ENCODE assay signal across 20 mouse cellular contexts in the genomic region with DNA sequence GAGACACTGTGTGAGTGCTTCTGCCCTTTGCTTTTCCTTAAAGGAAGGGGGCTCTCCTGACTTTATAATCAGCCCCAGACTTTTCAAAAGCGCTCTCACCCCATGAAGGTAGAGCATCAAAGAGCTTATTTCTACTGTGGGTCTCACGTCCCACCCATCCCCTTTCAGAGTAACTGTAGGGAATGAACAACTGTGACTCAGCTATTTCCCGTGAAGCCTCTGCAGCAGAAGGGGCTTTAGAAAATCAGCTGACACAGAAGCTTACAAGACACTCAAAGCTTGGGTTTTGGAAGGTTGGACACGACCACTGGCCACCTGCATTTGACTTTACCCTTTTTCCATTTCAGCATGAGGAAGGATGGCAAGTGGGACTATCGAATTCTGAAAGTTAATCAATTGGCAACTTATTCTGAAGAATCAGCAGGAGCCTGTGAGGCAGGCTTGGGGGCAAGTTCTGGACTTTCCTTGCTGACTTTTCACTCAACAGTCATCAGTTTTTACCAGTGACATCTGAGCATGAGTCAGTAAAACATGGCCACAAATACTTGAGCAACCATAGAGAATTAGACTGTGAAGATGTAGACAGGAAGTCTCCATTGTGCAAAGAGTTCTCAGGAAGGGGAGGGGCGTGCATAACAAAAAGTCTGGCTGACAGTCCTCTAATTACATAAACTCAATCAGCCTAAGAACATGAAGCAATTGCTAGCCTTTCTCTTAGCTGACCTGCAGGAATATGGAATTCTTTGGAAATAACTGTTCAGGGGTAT. TPM values are rescaled to one million over a fixed set of nuclear protein-coding genes. Genes with fewer than 3 reads are reported as not detected.
A peak's percentile ranks its signal among the peaks of the same experiment; 100 is the strongest.
DNase-seq lines count a peak whose midpoint lies in the region; ATAC-seq and TF ChIP-seq lines count a peak whose summit lies in the region.
"Had no signal": no experiment of that assay in that cellular context is flagged by ENCODE, and none has a peak within 500 bp of the region (broad histone marks: within the 10 kb centered on the region; RNA-seq: fewer than 3 reads in every experiment).

No protein-coding gene starts in this region.

- no peak for ATAC-seq in stomach, postnatal 0 days (ENCODE audit: low FRiP score, low TSS enrichment)
- ATAC-seq: intestine, postnatal 0 days had no signal

- H3K9ac ChIP-seq in ES-E14 (ENCODE audit: insufficient read depth, low read depth, low read length, poor library complexity, severe bottlenecking): no peak overlapping the region
- H3K9ac ChIP-seq in stomach, postnatal 0 days (ENCODE audit: low read length): no peak overlapping the region
- H3K9ac ChIP-seq: embryonic facial prominence, embryonic 13.5 days; hindbrain, embryonic 13.5 days; liver, embryonic 15.5 days; neural tube, embryonic 12.5 days; stomach, embryonic 15.5 days had no signal

- DNase-seq in lung, postnatal 25 days (ENCODE audit: low spot score): peak; percentile 18
- no peak for DNase-seq in lung, adult 18-20 months
- no peak for DNase-seq in ES-E14 (ENCODE audit: low read depth, low spot score)
- DNase-seq in fibroblast of lung, adult 2 months (ENCODE audit: low read depth): peak; percentile 51
- DNase-seq in stomach, postnatal 0 days (ENCODE audit: low spot score): peak; percentile 9
- DNase-seq in kidney, adult 8-10 months: no peak
- no peak for DNase-seq in frontal cortex, adult 2 months (ENCODE audit: extremely low spot score in 1 of 2, low spot score in 1 of 2)
- DNase-seq in spleen, adult 18-20 months: no peak
- DNase-seq: adrenal gland, postnatal 14 days; cerebellum, postnatal 36 days; heart, adult 11 months; kidney, postnatal 36 days; left cerebral cortex, postnatal 4 days had no signal

- no peaks in the 10 kb centered on the region for H3K9me3 ChIP-seq in ES-E14 (ENCODE audit: control insufficient read depth, insufficient read depth, low read depth, low read length)
- no peaks in the 10 kb centered on the region for H3K9me3 ChIP-seq in stomach, postnatal 0 days (ENCODE audit: control insufficient read depth, low read length)
- H3K9me3 ChIP-seq: embryonic facial prominence, embryonic 13.5 days; hindbrain, embryonic 13.5 days; liver, embryonic 15.5 days; megakaryocyte, embryonic 14.5 days; neural tube, embryonic 12.5 days; stomach, embryonic 15.5 days had no signal

- no peak overlapping the region for H3K27ac ChIP-seq in ES-E14 (ENCODE audit: insufficient read depth, low read depth, low read length, poor library complexity, severe bottlenecking)
- H3K27ac ChIP-seq in stomach, postnatal 0 days (replicated peaks): no peak overlapping the region
- H3K27ac ChIP-seq: embryonic facial prominence, embryonic 13.5 days; hindbrain, embryonic 13.5 days; liver, embryonic 15.5 days; neural tube, embryonic 12.5 days; stomach, embryonic 15.5 days had no signal

- in situ Hi-C loops in ES-E14 (cut with MboI; ENCODE audit: low sequenced_read_pairs in 2 of 2, unreplicated experiment in 2 of 2): loop anchor here in 1 of 2 experiments (10.0 kb wide), 1 partner anchor 569 kb away; no protein-coding TSS in a partner anchor

- WGBS in stomach, postnatal 0 days: 69% methylated on average over 6 of the region's 6 CpGs

- no peak overlapping the region for H3K4me2 ChIP-seq in stomach, postnatal 0 days (replicated peaks; ENCODE audit: low read depth)
- H3K4me2 ChIP-seq: embryonic facial prominence, embryonic 13.5 days; hindbrain, embryonic 13.5 days; liver, embryonic 15.5 days; neural tube, embryonic 12.5 days; stomach, embryonic 15.5 days had no signal

- no peak for TF ChIP-seq CTCF in stomach, postnatal 0 days (IDR thresholded peaks at IDR 0.05; ENCODE audit: low read depth)

- H3K4me3 ChIP-seq in ES-E14 (ENCODE audit: insufficient read depth in 1 of 2, low read depth in 1 of 2, low read length in 2 of 2, poor library complexity in 1 of 2, severe bottlenecking in 1 of 2): no peak overlapping the region
- H3K4me3 ChIP-seq in stomach, postnatal 0 days (ENCODE audit: low read depth, low read length): no peak overlapping the region
- H3K4me3 ChIP-seq: embryonic facial prominence, embryonic 13.5 days; hindbrain, embryonic 13.5 days; liver, embryonic 15.5 days; megakaryocyte, embryonic 14.5 days; neural tube, embryonic 12.5 days; stomach, embryonic 15.5 days had no signal

- no peaks in the 10 kb centered on the region for H3K36me3 ChIP-seq in ES-E14 (ENCODE audit: control insufficient read depth, insufficient read depth, low read length, poor library complexity, severe bottlenecking)
- no peaks in the 10 kb centered on the region for H3K36me3 ChIP-seq in stomach, postnatal 0 days (ENCODE audit: control insufficient read depth, insufficient read depth, low read length)
- H3K36me3 ChIP-seq: embryonic facial prominence, embryonic 13.5 days; hindbrain, embryonic 13.5 days; liver, embryonic 15.5 days; neural tube, embryonic 12.5 days; stomach, embryonic 15.5 days had no signal

- peaks cover 0 to 18% of the 10 kb centered on the region in 2 experiments; a peak in 2 of 4 replicates for H3K4me1 ChIP-seq in ES-E14 (ENCODE audit: control insufficient read depth in 2 of 2, insufficient read depth in 2 of 2, low read length in 2 of 2, poor library complexity in 1 of 2)
- no peaks in the 10 kb centered on the region; the same call in 1 of the 2 replicates for H3K4me1 ChIP-seq in stomach, postnatal 0 days (replicated peaks; ENCODE audit: control insufficient read depth, insufficient read depth)
- H3K4me1 ChIP-seq: embryonic facial prominence, embryonic 13.5 days; neural tube, embryonic 12.5 days had no signal

- H3K27me3 ChIP-seq in stomach, postnatal 0 days (ENCODE audit: control insufficient read depth, insufficient read depth, low read length): no peaks in the 10 kb centered on the region
- H3K27me3 ChIP-seq: embryonic facial prominence, embryonic 13.5 days; hindbrain, embryonic 13.5 days; liver, embryonic 15.5 days; megakaryocyte, embryonic 14.5 days; neural tube, embryonic 12.5 days; stomach, embryonic 15.5 days had no signal

- TF ChIP-seq EP300 in stomach, postnatal 0 days (optimal IDR thresholded peaks at IDR 0.05): no peak

TF ChIP-seq in ES-E14, 5 proteins besides CTCF, POLR2A, EP300 and RAD21:
- TF ChIP-seq MAFK (IDR thresholded peaks at IDR 0.05; ENCODE audit: insufficient read depth, low read depth, low read length): peak; percentile 78
- TF ChIP-seq CHD2 (IDR thresholded peaks at IDR 0.05; ENCODE audit: low read depth, low read length): no peak

RNA-seq across cellular contexts. Expression of gene Glrx, which starts 45.6 kb away (rescaled TPM):
- total RNA-seq in ES-E14 (2012; rRNA removed): 11.9 TPM in 2 replicates
- polyA plus RNA-seq in stomach, postnatal 0 days (2015; fragmentation: Nextera tagmentation; extraction: Ambion mirVana): 416 and 426 TPM in 2 replicates
- polyA plus RNA-seq in frontal cortex, adult 2 months (2012; rRNA removed): 67.2 and 71.6 TPM in 2 replicates

Comparison
In these comparisons a context has a peak if more than half of its experiments do, and no peak if none do; other contexts are left out.
1. DNase-seq: peak in lung, postnatal 25 days (single experiment), fibroblast of lung, adult 2 months (single experiment) and stomach, postnatal 0 days (single experiment); none in lung, adult 18-20 months (0 of 2), ES-E14 (single experiment), kidney, adult 8-10 months (0 of 2), frontal cortex, adult 2 months (0 of 2) and spleen, adult 18-20 months (0 of 2).